Mouse (Mus musculus): ENCODE measurements around the gene Pde4d. TPM values are rescaled to one million over a fixed set of nuclear protein-coding genes. Genes with fewer than 3 reads are reported as not detected.

The Pde4d gene
- polyA plus RNA-seq, 1 experiment = 15.1 TPM

- no peaks in the 10 kb centered on the region for H3K79me2 ChIP-seq (ENCODE audit: control insufficient read depth, insufficient read depth)
- H3ac ChIP-seq (ENCODE audit: control insufficient read depth, insufficient read length, low read depth) = no peak overlapping the region
- H3K79me3 ChIP-seq (ENCODE audit: low read depth) = no peaks in the 10 kb centered on the region
- H3K27me3 ChIP-seq (ENCODE audit: control insufficient read depth, insufficient read depth, insufficient read length) = no peaks in the 10 kb centered on the region
- no peaks in the 10 kb centered on the region for H3K36me3 ChIP-seq (ENCODE audit: control insufficient read depth, insufficient read depth)
- no peak overlapping the region for H3K4me3 ChIP-seq (ENCODE audit: insufficient read depth, poor library complexity, severe bottlenecking)
- TF ChIP-seq MYOD1 (IDR thresholded peaks at IDR 0.05; ENCODE audit: control insufficient read depth, insufficient read length, low read depth) (no peak), CEBPB (IDR thresholded peaks at IDR 0.05; ENCODE audit: low read depth) (no peak), FOSL1 (IDR thresholded peaks at IDR 0.05; ENCODE audit: insufficient read depth, low read length, poor library complexity, severe bottlenecking) (no peak), MAX (IDR thresholded peaks at IDR 0.05) (no peak), USF1 (IDR thresholded peaks at IDR 0.05; ENCODE audit: low read depth) (no peak), MYOG (IDR thresholded peaks at IDR 0.05; ENCODE audit: control insufficient read depth, extremely low read depth, insufficient read length) (no peak), CTCF (IDR thresholded peaks at IDR 0.05; ENCODE audit: control insufficient read depth, insufficient read depth, insufficient read length) (no peak)
Observed at GRCm38 (mm10) chr13:108465755-108466154, 16.0 kb downstream of the Pde4d start.

GRCm38 (mm10) chr13:108467046-108467445, 17.3 kb downstream of the Pde4d start:
- TF ChIP-seq FOSL1 (IDR thresholded peaks at IDR 0.05; ENCODE audit: insufficient read depth, low read length, poor library complexity, severe bottlenecking) = no peak
- TF ChIP-seq USF1 (IDR thresholded peaks at IDR 0.05; ENCODE audit: low read depth) = no peak
- no peak for TF ChIP-seq CEBPB (IDR thresholded peaks at IDR 0.05; ENCODE audit: low read depth)
- TF ChIP-seq MYOD1 (IDR thresholded peaks at IDR 0.05; ENCODE audit: control insufficient read depth, insufficient read length, low read depth) = no peak
- TF ChIP-seq MYOG (IDR thresholded peaks at IDR 0.05; ENCODE audit: control insufficient read depth, extremely low read depth, insufficient read length) = no peak
- no peak for TF ChIP-seq CTCF (IDR thresholded peaks at IDR 0.05; ENCODE audit: control insufficient read depth, insufficient read depth, insufficient read length)
- no peak for TF ChIP-seq MAX (IDR thresholded peaks at IDR 0.05)

GRCm38 (mm10) chr13:108480451-108480850, 30.7 kb downstream of the Pde4d start:
- H3K79me3 ChIP-seq (ENCODE audit: low read depth) = no peaks in the 10 kb centered on the region
- no peak for TF ChIP-seq MYOD1 (IDR thresholded peaks at IDR 0.05; ENCODE audit: control insufficient read depth, insufficient read length, low read depth)
- no peak for TF ChIP-seq MAX (IDR thresholded peaks at IDR 0.05)
- no peak for TF ChIP-seq USF1 (IDR thresholded peaks at IDR 0.05; ENCODE audit: low read depth)
- no peak for TF ChIP-seq CEBPB (IDR thresholded peaks at IDR 0.05; ENCODE audit: low read depth)
- no peak for TF ChIP-seq MYOG (IDR thresholded peaks at IDR 0.05; ENCODE audit: control insufficient read depth, extremely low read depth, insufficient read length)
- no peak for TF ChIP-seq FOSL1 (IDR thresholded peaks at IDR 0.05; ENCODE audit: insufficient read depth, low read length, poor library complexity, severe bottlenecking)
- no peak for TF ChIP-seq CTCF (IDR thresholded peaks at IDR 0.05; ENCODE audit: control insufficient read depth, insufficient read depth, insufficient read length)
- H3K27me3 ChIP-seq (ENCODE audit: control insufficient read depth, insufficient read depth, insufficient read length) = no peaks in the 10 kb centered on the region
- no peaks in the 10 kb centered on the region for H3K79me2 ChIP-seq (ENCODE audit: control insufficient read depth, insufficient read depth)
- H3ac ChIP-seq (ENCODE audit: control insufficient read depth, insufficient read length, low read depth) = no peak overlapping the region
- no peaks in the 10 kb centered on the region for H3K36me3 ChIP-seq (ENCODE audit: control insufficient read depth, insufficient read depth)
- H3K4me3 ChIP-seq (ENCODE audit: insufficient read depth, poor library complexity, severe bottlenecking) = no peak overlapping the region

More at GRCm38 (mm10) chr13:108467046-108467445, 17.3 kb downstream of the Pde4d start:
- no peaks in the 10 kb centered on the region for H3K79me2 ChIP-seq (ENCODE audit: control insufficient read depth, insufficient read depth)
- no peaks in the 10 kb centered on the region for H3K36me3 ChIP-seq (ENCODE audit: control insufficient read depth, insufficient read depth)
- no peak overlapping the region for H3ac ChIP-seq (ENCODE audit: control insufficient read depth, insufficient read length, low read depth)
- no peak overlapping the region for H3K4me3 ChIP-seq (ENCODE audit: insufficient read depth, poor library complexity, severe bottlenecking)
- no peaks in the 10 kb centered on the region for H3K79me3 ChIP-seq (ENCODE audit: low read depth)
- H3K27me3 ChIP-seq (ENCODE audit: control insufficient read depth, insufficient read depth, insufficient read length) = no peaks in the 10 kb centered on the region

GRCm38 (mm10) chr13:108485036-108485435, 35.3 kb downstream of the Pde4d start:
- H3K36me3 ChIP-seq (ENCODE audit: control insufficient read depth, insufficient read depth) = no peaks in the 10 kb centered on the region
- H3K79me2 ChIP-seq (ENCODE audit: control insufficient read depth, insufficient read depth) = no peaks in the 10 kb centered on the region
- no peak overlapping the region for H3ac ChIP-seq (ENCODE audit: control insufficient read depth, insufficient read length, low read depth)
- no peak overlapping the region for H3K4me3 ChIP-seq (ENCODE audit: insufficient read depth, poor library complexity, severe bottlenecking)
- no peaks in the 10 kb centered on the region for H3K27me3 ChIP-seq (ENCODE audit: control insufficient read depth, insufficient read depth, insufficient read length)
- no peak for TF ChIP-seq MYOD1 (IDR thresholded peaks at IDR 0.05; ENCODE audit: control insufficient read depth, insufficient read length, low read depth)
- TF ChIP-seq MAX (IDR thresholded peaks at IDR 0.05) = peak; percentile 30
- no peaks in the 10 kb centered on the region for H3K79me3 ChIP-seq (ENCODE audit: low read depth)

GRCm38 (mm10) chr13:108487066-108487465, 37.3 kb downstream of the Pde4d start:
- Histone ChIP-seq H3K79me3 (ENCODE audit: low read depth) (no peaks in the 10 kb centered on the region), H3K79me2 (ENCODE audit: control insufficient read depth, insufficient read depth) (no peaks in the 10 kb centered on the region), H3K4me3 (ENCODE audit: insufficient read depth, poor library complexity, severe bottlenecking) (no peak overlapping the region), H3K36me3 (ENCODE audit: control insufficient read depth, insufficient read depth) (no peaks in the 10 kb centered on the region), H3ac (ENCODE audit: control insufficient read depth, insufficient read length, low read depth) (no peak overlapping the region), H3K27me3 (ENCODE audit: control insufficient read depth, insufficient read depth, insufficient read length) (no peaks in the 10 kb centered on the region)
- TF ChIP-seq FOSL1 (IDR thresholded peaks at IDR 0.05; ENCODE audit: insufficient read depth, low read length, poor library complexity, severe bottlenecking) (no peak), CEBPB (IDR thresholded peaks at IDR 0.05; ENCODE audit: low read depth) (no peak), MYOG (IDR thresholded peaks at IDR 0.05; ENCODE audit: control insufficient read depth, extremely low read depth, insufficient read length) (no peak), CTCF (IDR thresholded peaks at IDR 0.05; ENCODE audit: control insufficient read depth, insufficient read depth, insufficient read length) (no peak), MAX (IDR thresholded peaks at IDR 0.05) (no peak), USF1 (IDR thresholded peaks at IDR 0.05; ENCODE audit: low read depth) (no peak), MYOD1 (IDR thresholded peaks at IDR 0.05; ENCODE audit: control insufficient read depth, insufficient read length, low read depth) (no peak)

- Histone ChIP-seq H3K27me3 (ENCODE audit: control insufficient read depth, insufficient read depth, insufficient read length) (no peaks in the 10 kb centered on the region), H3K79me2 (ENCODE audit: control insufficient read depth, insufficient read depth) (no peaks in the 10 kb centered on the region), H3K4me3 (ENCODE audit: insufficient read depth, poor library complexity, severe bottlenecking) (no peak overlapping the region), H3ac (ENCODE audit: control insufficient read depth, insufficient read length, low read depth) (no peak overlapping the region), H3K36me3 (ENCODE audit: control insufficient read depth, insufficient read depth) (no peaks in the 10 kb centered on the region), H3K79me3 (ENCODE audit: low read depth) (no peaks in the 10 kb centered on the region)
- TF ChIP-seq CTCF (IDR thresholded peaks at IDR 0.05; ENCODE audit: control insufficient read depth, insufficient read depth, insufficient read length) = no peak
- no peak for TF ChIP-seq FOSL1 (IDR thresholded peaks at IDR 0.05; ENCODE audit: insufficient read depth, low read length, poor library complexity, severe bottlenecking)
- no peak for TF ChIP-seq USF1 (IDR thresholded peaks at IDR 0.05; ENCODE audit: low read depth)
- TF ChIP-seq MYOG (IDR thresholded peaks at IDR 0.05; ENCODE audit: control insufficient read depth, extremely low read depth, insufficient read length) = no peak
- no peak for TF ChIP-seq CEBPB (IDR thresholded peaks at IDR 0.05; ENCODE audit: low read depth)
- no peak for TF ChIP-seq MAX (IDR thresholded peaks at IDR 0.05)
- no peak for TF ChIP-seq MYOD1 (IDR thresholded peaks at IDR 0.05; ENCODE audit: control insufficient read depth, insufficient read length, low read depth)
Observed at GRCm38 (mm10) chr13:108489825-108490224, 40.1 kb downstream of the Pde4d start.
